Mouse (Mus musculus) heart, adult 18-20 months (tissue): ENCODE data around the gene Gm49380. TPM values are rescaled to one million over a fixed set of nuclear protein-coding genes. Genes with fewer than 3 reads are reported as not detected.

ENCODE experiments used
- DNase-seq, 2 experiments: peaks; one replicate each; pipeline ENCODE4 v3.0.0; 2021 to 2022; ENCODE audit warnings: mixed read lengths in 1 of 2
- total RNA-seq, 2 experiments: library from RNA; stranded (reverse); gene quantifications; 2 replicates each; pipeline ENCODE4 v1.2.3; 2021

The Gm49380 gene
- total RNA-seq, 2 experiments from 2014 or later, result 0.37 TPM; not detected in 1

GRCm38 (mm10) chr9:44047571-44048490, 65.5 kb downstream of the Gm49380 start:
- no peak for DNase-seq

GRCm38 (mm10) chr9:44047071-44047470, 66.2 kb downstream of the Gm49380 start:
- no peak for DNase-seq

- no peak for DNase-seq
These were observed 66.9 kb downstream of the Gm49380 start for GRCm38 (mm10) chr9:44046426-44046825.

GRCm38 (mm10) chr9:44045884-44046272, 67.4 kb downstream of the Gm49380 start:
- DNase-seq, result no peak

- no peak for DNase-seq
These were observed 68.0 kb downstream of the Gm49380 start for GRCm38 (mm10) chr9:44045158-44045883.

- DNase-seq, result peak in 1 of 2 experiments; percentile 13
These were observed 68.7 kb downstream of the Gm49380 start for GRCm38 (mm10) chr9:44044426-44045157.

GRCm38 (mm10) chr9:44043708-44044425, 69.4 kb downstream of the Gm49380 start:
- DNase-seq, result peak in 1 of 2 experiments; percentile 26

- peak; percentile 47 to 58 for DNase-seq
These were observed 70.2 kb downstream of the Gm49380 start, which contains the start of gene Thy1 for GRCm38 (mm10) chr9:44042836-44043707. Gene Thy1 (plus strand): TSS chr9:44043384.

GRCm38 (mm10) chr9:44042396-44042680, 71.0 kb downstream of the Gm49380 start:
- no peak for DNase-seq

GRCm38 (mm10) chr9:44041511-44042395, 71.5 kb downstream of the Gm49380 start:
- DNase-seq, result no peak

GRCm38 (mm10) chr9:44037106-44037505, 76.2 kb downstream of the Gm49380 start:
- DNase-seq, result no peak

GRCm38 (mm10) chr9:44033957-44034727, 79.2 kb downstream of the Gm49380 start:
- DNase-seq, result no peak

GRCm38 (mm10) chr9:44033317-44033716, 80.0 kb downstream of the Gm49380 start:
- no peak for DNase-seq

GRCm38 (mm10) chr9:44031946-44032345, 81.4 kb downstream of the Gm49380 start:
- DNase-seq, result no peak

- DNase-seq, result no peak
These were observed 82.2 kb downstream of the Gm49380 start for GRCm38 (mm10) chr9:44031079-44031478.

- DNase-seq, result no peak
These were observed 82.7 kb downstream of the Gm49380 start for GRCm38 (mm10) chr9:44030646-44031045.

- DNase-seq, result no peak
These were observed 83.6 kb downstream of the Gm49380 start for GRCm38 (mm10) chr9:44029580-44030236.

- DNase-seq, result no peak
These were observed 89.2 kb downstream of the Gm49380 start for GRCm38 (mm10) chr9:44024096-44024495.
